In the genomic region with DNA sequence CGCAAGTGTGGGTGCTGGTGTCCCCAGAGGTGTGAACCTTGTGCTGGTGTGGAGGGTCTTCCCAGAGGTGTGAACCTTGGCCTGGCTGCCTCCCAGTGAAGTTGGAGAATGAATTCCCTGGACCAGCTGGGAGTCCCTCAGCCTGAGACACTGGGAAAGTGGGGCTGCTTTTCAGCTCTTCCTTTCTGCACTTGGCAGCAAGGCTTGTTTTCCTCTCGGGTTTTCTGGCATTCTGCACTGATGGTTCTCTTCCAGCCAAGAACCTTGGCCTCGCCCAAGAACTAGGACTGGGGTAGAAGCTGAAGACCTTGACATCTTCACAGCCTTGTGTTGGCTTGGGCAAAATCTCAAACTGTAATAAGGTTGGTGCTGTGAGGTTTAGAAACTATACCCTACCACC, we compare ENCODE assay signal across 15 mouse cellular contexts. TPM values are rescaled to one million over a fixed set of nuclear protein-coding genes. Genes with fewer than 3 reads are reported as not detected.
DNase-seq lines count a peak whose midpoint lies in the region; ATAC-seq lines count a peak whose summit lies in the region.
"Had no signal": no experiment of that assay in that cellular context is flagged by ENCODE, and none has a peak within 500 bp of the region (broad histone marks: within the 10 kb centered on the region; RNA-seq: fewer than 3 reads in every experiment).

No protein-coding gene starts in this region.

- DNase-seq in cerebellum, adult 9-11 months = peak; percentile 57
- peak; percentile 74 for DNase-seq in ovary, adult 18-20 months (ENCODE audit: low spot score)
- no peak for DNase-seq in ovary, postnatal 10 days (ENCODE audit: low spot score)
- peak; percentile 45 for DNase-seq in gastrocnemius, postnatal 14 days
- peak; percentile 69 for DNase-seq in skeletal muscle tissue, adult 2 months (ENCODE audit: low read depth, low spot score)
- DNase-seq in layer of hippocampus, postnatal 36 days = no peak
- DNase-seq: kidney, adult 2 months; midbrain, embryonic 14.5 days; retina, postnatal 1 day had no signal

- ATAC-seq in cerebellum, adult (ENCODE audit: insufficient number of reproducible peaks, low FRiP score, low TSS enrichment) = no peak
- ATAC-seq in megakaryocyte, adult 5-6 weeks (ENCODE audit: poor library complexity, severe bottlenecking) = no peak
- ATAC-seq: hindbrain, embryonic 16.5 days had no signal

- intact Hi-C loops in gastrocnemius, postnatal 14 days (cut with DNase I; ENCODE audit: low total_unique reads) = loop anchor here (10.0 kb wide), 1 partner anchor 227 kb away; no protein-coding TSS in a partner anchor

RNA-seq across cellular contexts. Expression of a gene that starts 26.5 kb away (rescaled TPM):
- 1 to 10 TPM; 1.5 to 2.0 TPM for total RNA-seq in gastrocnemius, postnatal 14 days (2021)
- total RNA-seq in megakaryocyte, adult 5-6 weeks (2015) = 3.6 and 4.8 TPM in 2 replicates
- total RNA-seq in megakaryocyte, adult 5-6 weeks (2017) = 2.9 TPM in 2 replicates
- under 1 TPM; 0.20 to 0.28 TPM for total RNA-seq in layer of hippocampus, postnatal 36 days (2021)
- total RNA-seq: layer of hippocampus, adult 18-20 months had no signal

RNA-seq across cellular contexts. Expression of a gene that starts 48.7 kb away (rescaled TPM):
- total RNA-seq in gastrocnemius, postnatal 14 days (2021) = not detected
- total RNA-seq in megakaryocyte, adult 5-6 weeks (2015) = not detected in 2 replicates
- total RNA-seq in megakaryocyte, adult 5-6 weeks (2017) = not detected in 2 replicates
- not detected for total RNA-seq in layer of hippocampus, postnatal 36 days (2021)
- total RNA-seq: ES-E14; layer of hippocampus, adult 18-20 months; left cerebral cortex, postnatal 10 days had no signal

RNA-seq across cellular contexts. Expression of a gene that starts 55.8 kb away (rescaled TPM):
- total RNA-seq in gastrocnemius, postnatal 14 days (2021) = not detected
- total RNA-seq in megakaryocyte, adult 5-6 weeks (2015) = not detected in 2 replicates
- not detected in 2 replicates for total RNA-seq in megakaryocyte, adult 5-6 weeks (2017)
- total RNA-seq in layer of hippocampus, postnatal 36 days (2021) = not detected
- total RNA-seq: ES-E14; layer of hippocampus, adult 18-20 months; left cerebral cortex, postnatal 10 days had no signal

Comparison
In these comparisons a context has a peak if more than half of its experiments do, and no peak if none do; other contexts are left out.
1. DNase-seq: peak in cerebellum, adult 9-11 months (single experiment), ovary, adult 18-20 months (single experiment), gastrocnemius, postnatal 14 days (single experiment) and skeletal muscle tissue, adult 2 months (single experiment); none in ovary, postnatal 10 days (single experiment) and layer of hippocampus, postnatal 36 days (0 of 2).